Mouse (Mus musculus): ENCODE measurements around the gene Cdc6. TPM values are rescaled to one million over a fixed set of nuclear protein-coding genes. Genes with fewer than 3 reads are reported as not detected.

The Cdc6 gene
- total RNA-seq, 2 experiments from 2014 or later = 0.13 to 0.56 TPM

DNA sequence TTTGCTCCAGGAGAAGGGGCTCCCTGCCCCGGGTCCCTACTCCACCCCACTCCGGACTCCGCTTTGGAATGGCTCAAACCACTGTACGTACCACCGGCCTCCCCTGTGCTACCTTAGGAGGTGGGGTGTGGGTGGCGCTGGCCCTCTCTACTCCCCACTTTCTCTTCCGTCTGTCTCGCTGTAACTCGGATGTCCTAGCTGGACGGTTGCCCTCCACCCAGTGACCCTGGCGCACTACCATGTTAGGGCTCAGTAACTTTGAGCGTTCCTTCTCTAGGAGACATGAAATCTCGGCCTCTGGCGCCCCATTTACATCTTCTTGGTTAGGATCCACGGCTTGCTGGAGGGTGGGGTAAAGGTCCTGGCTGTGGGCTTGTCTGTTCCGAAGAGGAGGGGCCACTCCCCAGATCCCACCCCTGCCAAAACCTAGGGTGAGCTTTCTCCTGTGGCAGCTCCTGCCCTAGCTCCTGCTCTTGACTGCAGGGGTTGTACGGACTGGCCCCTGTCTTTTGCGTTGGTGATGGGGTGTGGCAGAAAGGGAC lies 53.5 kb downstream of the Cdc6 start:
- DNase-seq = no peak

DNA sequence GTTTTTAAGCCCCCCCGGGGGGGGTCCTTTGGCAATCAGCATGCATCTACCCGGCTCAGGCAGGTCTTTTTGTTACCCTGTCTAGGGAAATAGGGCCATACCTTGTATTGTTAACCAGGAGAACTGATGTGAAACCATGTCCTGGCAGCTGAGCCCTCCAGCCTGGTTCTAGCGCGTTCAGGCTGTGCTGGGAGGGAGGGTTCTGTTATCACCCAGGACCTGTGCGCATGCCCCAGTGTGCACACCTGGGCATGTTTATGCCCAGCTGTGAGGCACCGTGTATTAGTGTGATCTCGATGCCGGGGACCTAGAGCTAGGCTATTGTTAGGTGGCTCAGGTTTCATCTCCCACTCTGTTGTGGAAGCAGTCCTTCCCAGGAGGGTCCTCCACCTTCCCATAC lies 54.2 kb downstream of the Cdc6 start:
- DNase-seq = no peak

DNA sequence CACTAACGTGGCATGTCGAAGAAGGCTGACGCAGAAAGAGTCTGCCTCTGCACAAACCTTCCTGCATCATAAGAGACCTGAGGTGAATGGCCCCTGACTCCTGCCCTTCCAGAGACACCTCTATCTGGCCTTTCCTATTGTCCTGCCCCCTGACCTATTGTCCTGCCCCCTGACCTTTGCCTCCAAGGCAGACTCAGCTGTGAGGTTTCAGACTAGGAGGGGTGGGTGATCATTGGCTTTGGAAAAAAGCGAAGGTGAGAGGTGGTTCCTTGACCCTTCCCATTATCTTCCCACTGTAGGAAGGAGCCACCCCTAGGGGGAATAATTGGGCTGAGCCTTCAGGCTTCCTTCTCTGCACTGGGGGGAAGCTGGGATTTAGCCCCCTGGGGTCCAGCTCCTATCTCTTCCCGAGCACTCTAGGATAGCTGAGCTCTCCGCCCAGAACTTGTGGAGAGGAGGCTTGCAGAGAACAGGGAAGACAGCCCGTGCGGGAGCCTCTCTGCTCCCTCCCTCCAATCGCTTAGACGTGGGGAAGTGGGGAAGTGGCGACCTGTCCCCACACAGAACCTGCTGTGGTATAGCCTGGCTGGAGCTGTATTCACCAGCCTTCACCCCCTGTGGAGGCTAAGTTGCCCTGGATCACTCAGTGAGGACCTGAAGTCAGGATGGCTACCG lies 55.0 kb downstream of the Cdc6 start:
- DNase-seq = no peak

DNA sequence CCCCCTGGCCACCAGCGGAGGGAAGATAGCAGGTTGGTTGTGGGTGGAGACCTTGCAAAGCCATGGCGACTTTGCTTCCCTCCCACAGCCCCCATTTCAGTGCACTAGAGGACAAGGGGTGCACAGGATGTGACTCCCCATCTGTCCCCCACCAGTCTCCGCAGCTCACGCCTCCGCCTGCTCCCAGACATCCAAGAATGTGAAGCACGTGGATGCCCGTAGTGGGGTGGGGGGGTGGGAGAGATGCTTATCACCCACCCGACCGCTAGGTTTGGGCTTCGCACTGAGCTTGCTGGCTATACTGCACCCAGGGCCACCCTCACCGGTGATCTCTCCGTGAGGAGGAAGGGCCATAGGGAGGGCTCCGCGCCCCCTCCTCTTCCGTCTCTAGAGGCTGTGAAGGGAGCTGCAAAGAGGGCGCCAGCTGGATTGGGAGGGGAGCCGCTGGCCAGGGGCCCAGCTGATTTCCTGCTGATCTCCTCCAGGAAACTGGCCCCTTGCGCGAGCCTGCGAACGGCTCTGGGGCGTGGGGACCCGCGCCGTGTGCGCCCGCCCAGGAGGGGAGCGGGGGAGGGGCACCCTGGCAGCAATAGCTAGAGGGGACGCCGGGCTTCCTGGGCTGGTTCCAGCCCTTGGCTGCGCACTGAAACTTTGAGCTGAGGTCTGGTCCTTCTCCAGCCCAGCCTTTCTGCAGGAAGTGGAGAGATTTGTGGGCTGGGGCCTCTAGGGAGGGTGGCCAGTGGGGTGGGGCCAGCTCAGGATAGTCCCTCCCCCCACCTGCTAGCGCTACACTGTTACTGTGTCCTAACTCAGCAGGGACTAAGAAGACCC lies 55.8 kb downstream of the Cdc6 start:
- peak; percentile 88 for DNase-seq

DNA sequence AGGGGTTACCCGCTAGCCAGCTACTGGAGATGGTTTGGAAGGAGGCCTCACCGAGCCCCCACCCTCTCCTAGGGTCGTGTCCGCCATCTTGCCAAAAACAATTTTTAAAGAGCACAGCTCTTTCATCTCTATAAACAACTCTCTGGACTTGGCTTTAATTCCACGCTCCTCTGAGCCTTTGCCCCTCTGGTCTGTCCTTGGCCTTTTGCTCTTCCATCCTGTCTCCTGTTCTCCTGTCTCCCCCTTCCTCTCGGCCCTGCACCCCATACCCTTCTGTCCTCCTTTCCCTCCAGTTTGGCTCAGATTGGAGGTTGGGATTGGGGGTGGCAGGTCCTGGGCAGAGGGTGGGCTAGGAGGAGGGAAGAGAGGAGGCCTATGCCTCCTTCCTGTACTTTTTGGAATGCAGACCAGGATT lies 56.6 kb downstream of the Cdc6 start:
- DNase-seq = no peak

DNA sequence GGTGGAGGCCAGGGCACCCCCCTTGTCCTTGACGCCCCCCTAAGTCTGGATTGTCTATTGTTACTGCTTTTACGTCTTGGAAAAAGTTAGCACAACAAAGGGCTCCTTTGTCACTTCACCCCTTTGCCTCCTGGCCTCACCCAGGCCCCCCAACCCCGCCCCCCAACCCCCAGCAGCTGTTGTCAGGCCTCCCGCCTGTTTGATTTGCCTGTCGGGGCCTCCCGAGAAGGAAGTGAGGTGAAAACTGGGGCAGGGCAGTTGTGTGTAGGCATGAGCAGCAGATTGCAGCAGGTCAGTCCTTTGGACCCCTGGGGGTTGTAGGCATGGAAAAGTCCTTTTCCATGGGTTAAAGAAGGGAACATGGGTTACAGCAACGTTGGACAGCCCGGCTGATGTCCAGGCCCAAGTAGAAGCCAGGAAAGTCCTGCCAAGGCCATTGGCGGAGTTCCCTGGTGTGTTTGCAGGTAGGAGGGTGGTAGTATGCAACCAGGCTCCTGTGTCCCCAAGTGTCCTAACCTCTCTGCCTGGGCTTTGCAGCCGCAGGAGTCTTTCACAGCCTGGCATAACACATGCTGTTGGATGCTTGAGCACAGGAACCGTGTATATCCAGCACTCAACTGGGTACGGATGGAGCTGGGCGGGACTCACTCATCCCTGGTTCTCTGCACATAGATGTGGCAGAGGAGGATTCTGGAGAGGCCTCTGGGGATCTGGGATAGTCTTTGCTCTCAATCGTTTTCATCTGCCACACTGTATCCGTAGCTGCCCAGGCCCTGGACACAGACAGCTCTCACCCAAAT lies 57.2 kb downstream of the Cdc6 start:
- DNase-seq = peak; percentile 60

DNA sequence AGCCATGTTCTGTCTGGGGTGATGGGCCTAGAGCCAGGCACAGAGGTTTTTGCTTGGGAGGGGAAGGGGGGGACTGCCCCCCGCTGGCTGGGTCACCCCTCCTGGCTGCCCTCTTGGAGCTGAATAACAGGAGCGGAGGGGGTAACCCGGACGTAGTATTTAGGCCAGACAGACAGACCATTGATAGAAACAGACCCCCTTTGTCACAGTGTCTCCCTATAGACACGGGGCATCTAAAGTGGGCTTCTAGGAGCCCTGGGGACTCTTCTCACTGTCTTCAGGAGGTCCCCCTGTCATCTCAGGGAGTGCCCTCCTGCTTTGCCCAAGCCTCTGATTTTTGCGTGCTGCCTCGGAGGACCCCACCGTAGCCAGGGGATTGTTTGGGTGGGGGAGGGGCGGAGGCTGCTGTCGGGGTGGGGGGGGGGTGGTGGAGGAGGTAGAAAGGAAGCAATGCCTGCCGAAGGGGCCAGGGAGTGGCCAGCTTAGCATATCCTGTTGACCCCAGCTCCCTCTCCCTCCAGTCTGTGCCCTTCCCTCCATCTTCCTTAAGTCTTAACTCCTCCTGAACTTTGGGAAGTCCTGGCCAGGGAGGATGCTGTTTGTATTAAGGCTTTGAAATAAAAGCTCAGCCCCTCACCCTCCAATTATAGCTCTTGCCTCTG lies 57.9 kb downstream of the Cdc6 start:
- peak; percentile 17 for DNase-seq

DNA sequence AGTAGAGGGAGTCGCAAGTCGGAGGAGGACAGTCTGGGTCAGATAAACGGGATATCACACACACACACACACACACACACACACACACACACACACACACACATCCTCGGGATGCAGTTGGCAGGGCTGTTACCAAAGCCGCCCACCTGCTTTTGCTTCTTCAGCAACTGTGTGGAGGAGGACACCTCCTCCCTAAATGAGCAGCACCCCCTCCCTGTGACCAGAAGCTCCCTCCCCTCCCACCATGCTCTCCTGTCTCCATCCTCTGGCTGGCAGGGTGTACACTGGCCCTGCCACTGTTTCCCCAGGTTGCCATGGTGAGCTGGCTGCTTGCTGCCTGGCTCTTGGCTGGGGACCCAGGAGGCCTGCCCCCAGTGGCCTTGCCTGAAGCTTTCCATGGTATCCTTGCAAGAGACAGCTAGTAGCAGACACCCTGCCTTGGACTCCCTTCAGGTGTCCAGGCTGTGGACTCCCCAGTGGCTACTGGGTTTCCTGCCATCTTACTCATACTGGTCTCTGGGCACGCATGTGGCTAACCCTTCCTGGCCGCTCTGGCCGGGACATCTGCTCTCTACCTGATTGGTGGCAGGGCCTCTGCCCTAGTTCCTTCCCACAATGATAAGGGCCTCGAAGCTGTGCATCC lies 59.0 kb downstream of the Cdc6 start:
- DNase-seq = peak; percentile 94

DNA sequence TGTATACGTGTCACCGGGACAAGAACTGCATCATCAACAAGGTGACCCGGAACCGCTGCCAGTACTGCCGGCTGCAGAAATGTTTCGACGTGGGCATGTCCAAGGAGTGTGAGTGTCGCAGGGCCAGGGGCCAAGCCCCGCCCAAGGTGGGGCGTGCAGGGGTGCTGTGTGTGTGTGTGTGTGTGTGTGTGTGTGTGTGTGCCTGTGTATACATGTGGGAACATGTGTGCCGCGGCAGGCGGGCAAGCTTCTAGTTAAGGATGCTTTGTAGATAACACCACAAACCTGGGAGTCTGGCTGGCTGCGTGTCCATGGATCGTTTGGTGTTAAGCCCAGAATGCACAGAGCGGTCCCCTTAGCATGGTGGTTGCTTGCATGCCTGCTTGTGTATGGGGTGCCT lies 60.5 kb downstream of the Cdc6 start:
- no peak for DNase-seq

DNA sequence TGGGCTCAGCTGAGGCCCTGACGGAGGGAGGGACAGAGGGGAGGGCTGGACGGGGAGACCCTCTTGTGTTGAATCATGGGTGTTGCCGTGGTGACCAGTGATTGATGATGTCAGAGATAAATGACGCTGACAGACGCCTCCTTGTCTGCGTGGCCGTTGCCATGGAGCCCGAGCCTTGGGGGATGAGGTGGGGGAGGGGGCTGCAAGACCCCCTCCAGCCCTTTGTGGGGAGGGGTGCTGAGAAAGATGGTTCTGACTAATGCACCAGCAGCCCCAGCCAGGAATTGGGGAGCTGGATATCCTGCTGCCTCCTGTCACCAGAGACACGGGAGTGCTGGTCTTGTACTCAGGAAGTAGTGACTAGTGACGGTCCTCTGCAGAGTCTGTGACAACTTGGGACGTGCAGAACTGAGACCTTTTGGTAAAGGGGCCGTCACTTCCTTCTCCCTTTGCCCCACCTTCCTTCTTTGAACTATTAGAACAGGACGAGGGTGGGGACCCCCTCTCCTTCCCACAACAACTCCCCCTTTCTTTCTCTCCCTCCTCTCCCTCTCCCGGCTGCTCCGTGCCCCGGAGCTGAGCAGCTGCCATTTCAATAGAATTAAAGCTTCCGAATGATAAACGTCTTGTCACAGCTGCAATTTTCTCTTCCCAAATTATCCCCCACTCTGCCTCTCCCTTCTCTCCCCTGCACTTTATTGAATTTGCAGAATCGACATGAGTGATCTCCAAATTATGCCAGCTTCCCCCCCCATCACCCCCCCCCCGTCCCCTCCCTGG lies 61.3 kb downstream of the Cdc6 start:
- no peak for DNase-seq

DNA sequence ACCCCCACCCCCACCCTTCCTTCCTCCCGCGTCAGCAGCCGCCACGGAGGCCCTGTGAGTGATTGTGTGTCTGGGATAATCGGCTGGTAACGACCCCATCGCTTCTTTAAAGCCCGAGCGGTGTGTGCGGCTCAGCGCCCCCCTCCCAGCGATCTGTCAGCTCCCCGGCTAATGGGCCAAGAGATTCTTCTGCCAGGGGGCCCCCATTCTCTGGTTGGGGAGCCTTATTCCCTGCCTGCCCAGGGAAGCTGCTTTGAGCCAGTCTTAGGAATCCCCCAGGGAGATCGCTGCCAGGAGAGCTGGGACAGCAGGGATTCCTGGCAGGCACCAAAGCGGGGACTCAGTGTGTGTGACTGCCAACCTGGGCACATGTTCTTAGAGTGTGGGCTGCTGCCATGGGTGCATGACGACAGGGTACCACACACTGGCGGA lies 61.9 kb downstream of the Cdc6 start:
- no peak for DNase-seq

DNA sequence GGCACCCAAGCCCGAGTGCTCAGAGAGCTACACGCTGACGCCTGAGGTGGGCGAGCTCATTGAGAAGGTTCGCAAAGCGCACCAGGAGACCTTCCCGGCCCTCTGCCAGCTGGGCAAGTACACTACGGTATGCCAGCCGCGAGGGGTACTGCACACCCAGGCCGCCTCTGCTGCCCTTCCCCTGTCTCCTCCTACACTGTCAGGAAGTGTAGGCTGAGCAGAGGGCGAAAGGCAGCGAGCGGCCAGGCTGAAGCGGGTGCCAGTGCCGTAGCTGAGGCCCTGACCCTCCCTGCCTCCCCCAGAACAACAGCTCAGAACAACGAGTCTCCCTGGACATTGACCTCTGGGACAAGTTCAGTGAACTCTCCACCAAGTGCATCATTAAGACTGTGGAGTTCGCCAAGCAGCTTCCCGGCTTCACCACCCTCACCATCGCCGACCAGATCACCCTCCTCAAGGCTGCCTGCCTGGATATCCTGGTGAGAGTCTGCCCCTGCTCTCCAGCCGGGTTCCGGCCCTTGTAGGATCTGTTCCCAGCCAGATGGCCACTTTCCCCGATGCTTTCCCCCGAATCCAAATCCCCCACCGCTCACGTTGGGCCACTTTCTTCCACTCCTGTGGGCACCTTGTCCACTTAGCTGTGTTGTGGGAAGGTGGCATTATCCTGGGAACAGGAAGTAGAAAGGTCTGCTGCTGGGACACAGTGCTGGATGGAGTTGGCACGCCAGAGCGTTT lies 62.8 kb downstream of the Cdc6 start:
- no peak for DNase-seq

DNA sequence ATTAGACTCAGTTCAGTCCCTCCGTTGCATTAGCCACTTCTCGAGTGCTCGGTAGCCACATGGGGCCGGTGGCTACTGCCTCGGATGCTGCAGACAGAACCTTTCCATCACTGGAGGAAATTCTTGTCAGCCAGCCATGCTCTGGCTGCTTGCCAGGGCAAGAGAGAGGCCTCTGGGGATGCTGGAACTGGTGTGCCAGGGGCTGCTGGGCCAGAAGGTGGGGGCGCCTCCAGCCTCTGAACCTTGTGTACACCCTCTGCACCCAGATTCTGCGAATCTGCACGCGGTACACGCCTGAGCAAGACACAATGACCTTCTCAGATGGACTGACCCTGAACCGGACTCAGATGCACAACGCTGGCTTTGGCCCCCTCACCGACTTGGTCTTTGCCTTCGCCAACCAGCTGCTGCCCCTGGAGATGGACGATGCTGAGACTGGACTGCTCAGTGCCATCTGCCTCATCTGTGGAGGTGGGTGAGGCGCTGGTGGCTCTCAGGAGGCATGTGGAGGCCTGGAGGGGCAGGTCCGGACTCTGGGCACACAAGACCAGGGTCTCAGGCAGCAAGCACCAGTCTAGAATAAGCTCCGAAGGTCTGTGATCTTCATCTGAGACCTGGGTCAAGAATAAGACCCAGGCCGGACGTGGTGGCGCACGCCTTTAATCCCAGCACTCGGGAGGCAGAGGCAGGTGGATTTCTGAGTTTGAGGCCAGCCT lies 63.9 kb downstream of the Cdc6 start:
- DNase-seq = no peak

DNA sequence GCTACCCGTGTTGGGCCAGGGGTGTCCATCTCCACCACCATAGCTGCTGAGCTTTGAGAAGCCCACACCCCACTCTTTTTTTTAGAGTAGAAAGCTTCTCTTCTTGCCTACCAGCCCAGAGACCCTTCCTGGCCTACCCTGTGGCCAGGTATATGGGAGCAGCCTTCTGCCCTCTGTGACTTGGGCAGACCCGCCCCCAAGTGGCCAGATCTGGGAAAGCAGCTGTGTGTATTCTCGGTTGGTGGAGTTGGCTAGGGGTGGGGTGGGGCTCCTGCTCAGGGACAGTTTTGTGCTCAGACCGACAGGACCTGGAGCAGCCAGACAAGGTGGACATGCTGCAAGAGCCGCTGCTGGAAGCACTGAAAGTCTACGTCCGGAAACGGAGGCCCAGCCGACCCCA lies 64.6 kb downstream of the Cdc6 start:
- DNase-seq = peak; percentile 73

DNA sequence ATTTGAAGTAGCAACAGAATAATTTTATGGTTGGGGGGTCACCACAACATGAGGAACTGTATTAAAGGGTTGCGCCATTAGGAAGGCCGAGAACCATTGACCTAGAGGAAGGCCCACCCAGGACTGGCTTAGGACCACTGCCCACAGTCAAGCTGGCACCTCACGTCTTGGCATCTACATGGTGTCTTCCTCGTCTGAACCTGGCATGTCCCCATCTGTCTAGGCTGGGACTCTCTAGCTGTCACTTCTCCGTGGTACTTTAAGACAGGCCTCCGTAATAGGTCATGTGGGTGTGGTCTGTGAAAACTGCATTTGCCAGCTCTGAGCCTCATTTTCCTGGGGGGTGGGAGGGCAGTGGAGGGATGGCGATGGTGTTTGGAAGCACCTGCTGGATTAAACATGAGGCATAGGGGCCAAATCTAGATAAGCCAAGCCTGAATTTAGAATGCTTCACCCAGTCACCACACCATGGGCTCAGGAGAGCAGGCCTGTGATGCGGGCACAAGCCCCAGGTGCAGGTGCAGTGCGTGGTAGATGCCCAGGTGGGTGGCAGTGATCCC lies 65.3 kb downstream of the Cdc6 start:
- no peak for DNase-seq
